Mouse (Mus musculus) small intestine, adult 2 months (tissue): ENCODE measurements at regions not wholly inside any gene's neighbourhood (a gene's known extent, or its start where the extent isn't known, plus 50 kb on each side); places are given as distances from the start of the nearest gene placed in this dataset.

Experiments
- CTCF ChIP-seq: fragments of 200-500 bp; IDR thresholded peaks from 2 replicates; pipeline ENCODE4 v1.5.1; 2012; ENCODE audit warnings: low read depth, mild to moderate bottlenecking, control low read depth, inconsistent platforms, low read length, moderate library complexity, mixed read lengths; ENCODE audit not compliant: insufficient replicate concordance, insufficient read length; ENCODE audit errors: extremely low read depth
- POLR2A ChIP-seq: fragments of 200-500 bp; IDR thresholded peaks from 2 replicates; pipeline ENCODE4 v1.6.1; 2012; ENCODE audit warnings: low read depth, mild to moderate bottlenecking, control low read depth, inconsistent platforms, low read length, moderate library complexity

DNA sequence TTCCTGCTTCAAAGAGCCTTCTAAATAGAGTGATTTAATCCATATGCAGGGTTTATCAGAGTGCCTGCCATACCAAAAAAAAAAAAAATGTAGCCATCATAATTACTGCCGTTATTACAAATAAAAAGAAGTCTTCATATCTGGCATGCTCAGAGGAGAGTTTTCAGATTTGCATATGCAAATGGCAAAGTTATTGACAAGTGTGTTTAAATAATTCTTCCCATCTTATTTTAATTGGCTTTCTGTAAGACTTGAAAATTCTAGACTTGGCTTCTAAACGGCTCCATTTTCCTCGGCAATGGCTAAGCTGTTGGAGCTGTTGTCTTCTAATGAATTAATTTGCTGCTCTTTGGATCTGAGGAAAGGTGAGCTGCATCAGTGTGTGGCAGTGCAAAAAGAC is 144.1 kb upstream of the Gm765 start:
- TF ChIP-seq POLR2A (no peak), CTCF (no peak)
